Mouse (Mus musculus): ENCODE measurements around the gene Timm50. TPM values are rescaled to one million over a fixed set of nuclear protein-coding genes. Genes with fewer than 3 reads are reported as not detected.

Timm50 gene
- polyA plus RNA-seq, 1 experiment from 2014 or later = 238 TPM

Other genes with a start within 250 kb of the Timm50 start
- gene Fcgbp, start 240.8 kb downstream of the Timm50 start, polyA plus RNA-seq (2016; fragmentation: Nextera tagmentation; extraction: Ambion mirVana) = 0.25 and 0.40 TPM in 2 replicates
- gene 9530053A07Rik, start 182.6 kb downstream of the Timm50 start, polyA plus RNA-seq (2016; fragmentation: Nextera tagmentation; extraction: Ambion mirVana) = 0.05 and 0.10 TPM in 2 replicates
- 178 and 180 TPM in 2 replicates for gene Fbl, start 142.4 kb downstream of the Timm50 start, polyA plus RNA-seq (2016; fragmentation: Nextera tagmentation; extraction: Ambion mirVana)
- gene Dyrk1b, start 132.6 kb downstream of the Timm50 start, polyA plus RNA-seq (2016; fragmentation: Nextera tagmentation; extraction: Ambion mirVana) = 12.5 and 13.7 TPM in 2 replicates
- gene Eid2, start 44.2 kb downstream of the Timm50 start, polyA plus RNA-seq (2016; fragmentation: Nextera tagmentation; extraction: Ambion mirVana) = 1.4 and 1.7 TPM in 2 replicates
- gene Eid2b, start 34.3 kb downstream of the Timm50 start, polyA plus RNA-seq (2016; fragmentation: Nextera tagmentation; extraction: Ambion mirVana) = 9.6 and 9.7 TPM in 2 replicates
- 0.50 and 0.66 TPM in 2 replicates for gene Selenov, start 20.9 kb downstream of the Timm50 start, polyA plus RNA-seq (2016; fragmentation: Nextera tagmentation; extraction: Ambion mirVana)
- 13.4 and 13.7 TPM in 2 replicates for gene Dll3, start 9.8 kb downstream of the Timm50 start, polyA plus RNA-seq (2016; fragmentation: Nextera tagmentation; extraction: Ambion mirVana)
- gene Supt5, start 26.7 kb upstream of the Timm50 start, polyA plus RNA-seq (2016; fragmentation: Nextera tagmentation; extraction: Ambion mirVana) = 118 and 120 TPM in 2 replicates
- 939 and 976 TPM in 2 replicates for gene Rps16, start 38.6 kb upstream of the Timm50 start, polyA plus RNA-seq (2016; fragmentation: Nextera tagmentation; extraction: Ambion mirVana)
- gene Plekhg2, start 60.5 kb upstream of the Timm50 start, polyA plus RNA-seq (2016; fragmentation: Nextera tagmentation; extraction: Ambion mirVana) = 75.5 and 84.4 TPM in 2 replicates
- gene Zfp36, start 68.2 kb upstream of the Timm50 start, polyA plus RNA-seq (2016; fragmentation: Nextera tagmentation; extraction: Ambion mirVana) = 4.5 TPM in 2 replicates
- 60.3 and 60.6 TPM in 2 replicates for gene Med29, start 80.6 kb upstream of the Timm50 start, polyA plus RNA-seq (2016; fragmentation: Nextera tagmentation; extraction: Ambion mirVana)
- 82.3 and 95.9 TPM in 2 replicates for gene Paf1, start 80.9 kb upstream of the Timm50 start, polyA plus RNA-seq (2016; fragmentation: Nextera tagmentation; extraction: Ambion mirVana)
- 8.0 and 8.3 TPM in 2 replicates for gene Gmfg, start 125.4 kb upstream of the Timm50 start, polyA plus RNA-seq (2016; fragmentation: Nextera tagmentation; extraction: Ambion mirVana)
- gene Lrfn1, start 139.9 kb upstream of the Timm50 start, polyA plus RNA-seq (2016; fragmentation: Nextera tagmentation; extraction: Ambion mirVana) = 3.0 and 3.4 TPM in 2 replicates
- gene Ifnl2, start 198.4 kb upstream of the Timm50 start, polyA plus RNA-seq (2016; fragmentation: Nextera tagmentation; extraction: Ambion mirVana) = not detected in 2 replicates
- not detected in 2 replicates for gene Ifnl3, start 210.8 kb upstream of the Timm50 start, polyA plus RNA-seq (2016; fragmentation: Nextera tagmentation; extraction: Ambion mirVana)
- gene Sycn, start 228.8 kb upstream of the Timm50 start, polyA plus RNA-seq (2016; fragmentation: Nextera tagmentation; extraction: Ambion mirVana) = not detected in 2 replicates
- not detected in 2 replicates for gene Nccrp1, start 235.2 kb upstream of the Timm50 start, polyA plus RNA-seq (2016; fragmentation: Nextera tagmentation; extraction: Ambion mirVana)